Mouse (Mus musculus): Measurements from ENCODE around the gene Gldn. TPM values are rescaled to one million over a fixed set of nuclear protein-coding genes. Genes with fewer than 3 reads are reported as not detected.

The Gldn gene
- polyA plus RNA-seq, 1 experiment from 2014 or later = 0.07 TPM

DNA sequence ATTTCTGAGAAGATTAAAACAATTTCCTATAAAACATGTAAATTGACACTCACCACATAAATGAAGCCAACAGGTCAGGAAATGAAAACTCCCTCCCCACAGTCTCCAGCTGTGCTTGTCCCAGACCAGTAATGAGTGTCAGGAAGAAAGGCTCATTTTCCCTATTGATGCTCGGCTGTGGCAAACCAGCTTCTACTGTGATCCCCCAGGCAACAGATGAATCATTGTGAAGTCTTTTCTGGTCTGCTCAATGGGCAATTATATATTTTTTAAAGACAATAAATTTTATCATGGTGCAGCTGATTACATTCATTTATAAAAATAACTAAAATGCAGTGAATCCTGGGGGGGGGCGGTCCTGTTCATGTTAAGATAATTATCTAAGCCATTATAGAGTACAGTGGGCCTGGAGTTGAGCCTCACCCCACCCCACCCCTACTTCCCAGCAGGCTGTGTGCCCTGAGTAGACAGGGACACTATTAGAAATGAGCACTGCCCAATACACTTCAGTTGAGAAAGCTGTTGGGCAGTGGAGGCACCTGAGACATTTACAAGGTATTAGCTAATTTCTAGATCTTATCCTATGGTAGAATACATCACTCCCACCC is 22.6 kb downstream of the Gldn start:
- H3K9me3 ChIP-seq = no peaks in the 10 kb centered on the region
- 51% methylated on average over 2 of the region's 2 CpGs for WGBS
- H3K4me3 ChIP-seq = no peak overlapping the region
- H3K4me1 ChIP-seq (replicated peaks) = peaks cover 12% of the 10 kb centered on the region; the same call in 1 of the 2 replicates
- H3K27ac ChIP-seq = no peak overlapping the region
- H3K36me3 ChIP-seq = no peaks in the 10 kb centered on the region
- DNase-seq (ENCODE audit: low spot score) = no peak
- H3K27me3 ChIP-seq (ENCODE audit: insufficient read depth, poor library complexity, severe bottlenecking) = no peaks in the 10 kb centered on the region

DNA sequence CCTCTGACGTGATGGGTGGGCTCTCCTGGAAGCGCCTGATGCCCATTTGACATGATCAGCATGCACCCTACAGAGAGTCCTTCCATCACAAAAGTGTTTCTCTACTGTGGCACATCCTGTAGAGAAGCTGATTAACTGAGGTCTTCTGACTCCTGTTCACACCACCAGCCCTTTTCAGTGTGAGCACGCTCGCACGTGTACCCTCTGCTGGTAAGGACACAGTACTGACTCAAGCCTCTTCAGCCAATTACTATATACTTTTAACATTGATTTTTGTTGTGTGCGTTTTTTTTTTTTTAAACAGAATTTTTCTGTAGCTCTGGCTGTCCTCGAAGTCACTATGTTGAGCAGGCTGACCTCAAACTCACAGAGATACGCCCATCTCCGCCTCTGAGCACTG is 30.1 kb downstream of the Gldn start:
- Histone ChIP-seq H3K36me3 (no peaks in the 10 kb centered on the region), H3K4me1 (replicated peaks) (no peaks in the 10 kb centered on the region), H3K9me3 (no peaks in the 10 kb centered on the region), H3K4me3 (no peak overlapping the region), H3K27ac (no peak overlapping the region), H3K27me3 (ENCODE audit: insufficient read depth, poor library complexity, severe bottlenecking) (no peaks in the 10 kb centered on the region)
- 77% methylated on average over 9 of the region's 9 CpGs for WGBS
- no peak for DNase-seq (ENCODE audit: low spot score)

DNA sequence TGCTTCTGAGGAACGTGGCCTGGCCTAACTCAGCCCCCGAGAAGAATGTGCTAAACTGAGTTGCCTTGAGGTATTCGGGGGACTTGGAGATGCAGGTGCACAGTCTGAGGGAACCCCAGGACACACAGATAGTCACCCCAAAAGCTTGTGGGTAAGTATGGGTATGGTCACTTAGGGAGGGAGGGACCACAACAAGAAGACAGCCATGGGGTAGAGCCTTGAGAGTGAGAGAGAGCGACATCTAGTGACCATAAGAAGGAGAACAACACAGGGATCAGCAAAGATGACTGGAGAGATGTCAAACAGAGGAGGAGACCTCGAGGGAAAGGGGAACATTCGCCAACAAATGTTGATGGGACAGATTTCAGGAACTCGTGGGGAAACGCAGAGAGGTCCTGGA is 37.2 kb downstream of the Gldn start:
- peak; percentile 11 for DNase-seq (ENCODE audit: low spot score)
- Histone ChIP-seq H3K27ac (no peak overlapping the region), H3K27me3 (ENCODE audit: insufficient read depth, poor library complexity, severe bottlenecking) (no peaks in the 10 kb centered on the region), H3K4me1 (replicated peaks) (no peaks in the 10 kb centered on the region), H3K4me3 (no peak overlapping the region), H3K36me3 (no peaks in the 10 kb centered on the region), H3K9me3 (no peaks in the 10 kb centered on the region)
- WGBS = 47% methylated on average over 8 of the region's 8 CpGs

DNA sequence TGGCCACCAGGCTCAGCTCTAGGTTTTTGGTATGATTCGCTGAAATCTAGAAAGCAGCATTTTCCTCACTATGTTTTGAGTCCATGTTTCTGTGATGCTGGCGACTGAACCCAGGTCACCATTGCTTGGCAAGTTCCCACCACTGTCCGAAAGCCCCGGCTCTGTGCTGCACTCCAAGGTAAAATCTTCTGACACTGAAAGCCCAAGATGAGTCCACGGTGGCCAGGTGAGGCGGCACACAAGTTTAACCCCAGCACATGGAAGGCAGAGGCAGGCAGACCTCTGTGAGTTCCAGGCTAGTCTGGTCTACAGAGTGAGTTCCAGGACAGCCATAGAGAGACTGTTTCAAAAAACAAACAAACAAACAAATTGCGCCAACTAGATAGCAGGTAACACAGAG is 42.9 kb downstream of the Gldn start:
- no peaks in the 10 kb centered on the region for H3K9me3 ChIP-seq
- DNase-seq (ENCODE audit: low spot score) = no peak
- H3K27ac ChIP-seq = no peak overlapping the region
- H3K36me3 ChIP-seq = no peaks in the 10 kb centered on the region
- 92% methylated on average over 7 of the region's 7 CpGs for WGBS
- H3K4me3 ChIP-seq = no peak overlapping the region
- no peaks in the 10 kb centered on the region for H3K27me3 ChIP-seq (ENCODE audit: insufficient read depth, poor library complexity, severe bottlenecking)
- H3K4me1 ChIP-seq (replicated peaks) = peaks cover 4% of the 10 kb centered on the region; the same call in 1 of the 2 replicates

DNA sequence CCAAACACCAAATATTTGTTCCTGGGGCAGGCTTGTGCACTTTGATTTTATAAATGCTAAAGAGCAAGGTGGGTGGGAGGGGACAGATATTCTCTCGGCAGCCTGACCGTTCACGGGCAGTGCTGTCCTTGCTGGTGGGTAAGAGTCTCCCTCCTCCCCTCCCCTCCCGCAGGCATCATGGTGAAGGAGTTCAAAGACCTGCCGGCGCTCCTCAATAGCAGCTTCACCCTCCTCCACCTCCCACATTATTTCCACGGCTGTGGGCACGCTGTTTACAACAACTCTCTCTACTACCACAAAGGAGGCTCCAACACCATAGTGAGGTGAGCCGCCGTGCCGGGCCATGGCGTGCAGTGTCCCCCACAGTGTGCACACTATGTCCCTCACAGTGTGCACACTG is 49.3 kb downstream of the Gldn start:
- no peak overlapping the region for H3K4me3 ChIP-seq
- H3K9me3 ChIP-seq = no peaks in the 10 kb centered on the region
- no peak overlapping the region for H3K27ac ChIP-seq
- H3K4me1 ChIP-seq (replicated peaks) = peaks cover 11% of the 10 kb centered on the region
- no peaks in the 10 kb centered on the region for H3K27me3 ChIP-seq (ENCODE audit: insufficient read depth, poor library complexity, severe bottlenecking)
- H3K36me3 ChIP-seq = no peaks in the 10 kb centered on the region
- DNase-seq (ENCODE audit: low spot score) = no peak
- 51% methylated on average over 12 of the region's 12 CpGs for WGBS

DNA sequence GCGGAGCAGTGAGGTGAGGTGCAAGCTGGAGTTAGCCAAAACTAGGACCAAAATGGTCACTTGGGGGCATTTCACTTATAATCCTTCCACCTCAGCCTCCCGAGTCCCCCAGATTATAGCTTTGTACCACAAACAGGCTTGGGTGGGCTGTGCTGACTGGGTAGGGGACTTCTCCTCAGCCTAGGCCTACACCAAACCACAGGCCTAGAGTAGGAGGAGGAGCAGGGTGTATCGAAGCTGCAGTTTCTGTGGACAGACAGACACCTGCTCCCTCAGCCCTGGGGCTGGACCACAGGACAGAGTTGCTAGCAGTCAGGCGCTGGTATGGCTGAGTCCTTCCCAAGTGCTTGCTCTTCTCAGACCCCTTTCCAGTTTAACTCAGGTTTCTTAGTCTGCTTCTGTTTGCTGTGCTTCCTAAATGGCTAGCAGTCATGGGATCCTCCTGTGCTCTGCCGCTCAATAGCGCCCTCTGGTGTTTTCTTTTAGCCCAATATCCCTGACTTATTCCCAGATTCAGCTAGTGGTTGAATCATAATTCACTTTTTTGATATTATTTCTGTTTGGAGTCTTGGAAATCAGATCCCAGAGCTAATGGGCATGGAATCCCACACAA is 50.4 kb downstream of the Gldn start:
- peak; percentile 56 for DNase-seq (ENCODE audit: low spot score)
- Histone ChIP-seq H3K27me3 (ENCODE audit: insufficient read depth, poor library complexity, severe bottlenecking) (no peaks in the 10 kb centered on the region), H3K4me1 (replicated peaks) (peaks cover 11% of the 10 kb centered on the region), H3K4me3 (no peak overlapping the region), H3K36me3 (no peaks in the 10 kb centered on the region), H3K27ac (0 out of 2 replicates have a peak overlapping the region, but pooled peaks have one; percentile 23), H3K9me3 (no peaks in the 10 kb centered on the region)
- 47% methylated on average over 6 of the region's 6 CpGs for WGBS

DNA sequence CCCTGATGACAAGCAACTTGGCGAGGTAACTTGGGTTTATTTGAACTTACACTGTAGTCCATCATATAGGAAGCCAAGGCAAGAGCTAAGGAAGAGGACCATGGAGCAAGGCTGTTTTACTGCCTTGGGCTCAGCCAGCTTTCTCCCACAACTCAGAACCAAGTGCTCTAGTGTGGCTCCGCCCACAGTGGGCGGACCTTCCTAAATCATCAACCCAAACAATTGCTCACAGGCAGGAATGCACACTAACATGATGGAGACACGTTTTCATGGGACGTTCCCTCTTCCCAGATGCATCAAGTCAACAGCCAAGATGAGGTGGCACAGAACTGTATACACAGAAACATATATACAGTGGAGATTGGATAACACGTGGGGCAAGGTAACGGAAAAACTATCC is 55.7 kb downstream of the Gldn start:
- Histone ChIP-seq H3K9me3 (no peaks in the 10 kb centered on the region), H3K4me1 (replicated peaks) (no peaks in the 10 kb centered on the region), H3K27me3 (ENCODE audit: insufficient read depth, poor library complexity, severe bottlenecking) (no peaks in the 10 kb centered on the region), H3K4me3 (no peak overlapping the region), H3K36me3 (no peaks in the 10 kb centered on the region), H3K27ac (no peak overlapping the region)
- 81% methylated on average over 7 of the region's 7 CpGs for WGBS
- DNase-seq (ENCODE audit: low spot score) = no peak

DNA sequence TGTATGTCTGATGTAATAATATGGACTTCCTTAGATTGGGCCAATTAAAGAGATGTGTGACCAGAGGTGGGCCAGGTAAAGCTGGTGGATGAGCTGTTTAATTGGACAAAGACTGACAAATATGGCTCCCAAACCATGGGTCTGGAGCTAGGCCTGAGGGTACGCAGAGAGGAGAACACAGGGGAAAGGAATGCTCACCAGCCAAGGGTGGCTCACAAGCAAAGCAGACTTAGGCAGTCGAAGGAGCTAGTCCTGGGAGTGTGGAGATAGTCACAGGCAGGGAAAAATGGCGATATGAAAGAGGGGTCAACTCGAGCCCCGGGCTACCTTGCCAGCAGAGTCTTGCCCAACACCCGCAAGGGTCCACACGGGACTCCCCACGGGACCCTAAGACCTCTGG is 70.5 kb downstream of the Gldn start:
- Histone ChIP-seq H3K36me3 (no peaks in the 10 kb centered on the region), H3K27me3 (ENCODE audit: insufficient read depth, poor library complexity, severe bottlenecking) (no peaks in the 10 kb centered on the region), H3K9me3 (no peaks in the 10 kb centered on the region), H3K4me3 (no peak overlapping the region), H3K4me1 (replicated peaks) (no peaks in the 10 kb centered on the region), H3K27ac (no peak overlapping the region)
- WGBS = 91% methylated on average over 8 of the region's 8 CpGs
- no peak for DNase-seq (ENCODE audit: low spot score)

Other genes starting within 250 kb of the Gldn start
- 0.16 and 0.24 TPM in 2 replicates for gene Tnfaip8l3, start 218.1 kb upstream of the Gldn start, polyA plus RNA-seq (2016; fragmentation: Nextera tagmentation; extraction: Ambion mirVana)
- gene Cyp19a1, start 18.4 kb upstream of the Gldn start, polyA plus RNA-seq (2016; fragmentation: Nextera tagmentation; extraction: Ambion mirVana) = not detected in 2 replicates
- 9.2 and 10.7 TPM in 2 replicates for gene Dmxl2, start 215.1 kb downstream of the Gldn start, polyA plus RNA-seq (2016; fragmentation: Nextera tagmentation; extraction: Ambion mirVana)